Mouse (Mus musculus) testis, adult 2 months (tissue): ENCODE measurements around the gene Asf1a.
"Not testable (repeated sequence)": the region's sequence is repeated elsewhere in the genome, so short reads cannot be mapped to it uniquely, and the experiment has no call there.

ENCODE experiments used
- CTCF ChIP-seq: fragments of 200-500 bp; IDR thresholded peaks from 2 replicates; pipeline ENCODE4 v1.5.1; 2012; ENCODE audit warnings: low read depth, mild to moderate bottlenecking, inconsistent platforms, low read length, moderate library complexity; ENCODE audit not compliant: control insufficient read depth, insufficient read depth, insufficient replicate concordance
- POLR2A ChIP-seq: fragments of 200-500 bp; IDR thresholded peaks from 2 replicates; pipeline ENCODE4 v1.6.1; 2012; ENCODE audit warnings: low read depth, mild to moderate bottlenecking, inconsistent platforms, low read length, moderate library complexity; ENCODE audit not compliant: control insufficient read depth

DNA sequence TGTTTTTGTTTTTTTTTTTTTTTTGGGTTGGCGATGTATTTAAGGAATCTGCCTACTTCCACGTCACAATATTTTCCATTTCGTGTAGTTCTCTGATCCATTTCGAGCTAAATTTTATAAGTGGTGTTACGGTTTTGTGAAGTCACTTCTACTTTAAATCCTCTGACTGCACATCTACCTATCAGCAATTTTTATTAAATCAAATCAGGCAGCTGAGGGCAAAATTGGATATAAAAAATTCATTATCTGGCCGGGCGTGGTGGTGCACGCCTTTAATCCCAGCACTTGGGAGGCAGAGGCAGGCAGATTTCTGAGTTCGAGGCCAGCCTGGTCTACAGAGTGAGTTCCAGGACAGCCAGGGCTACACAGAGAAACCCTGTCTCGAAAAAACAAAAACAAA lies 33.8 kb downstream of the Asf1a start, which contains the start of gene Mcm9:
- not testable (repeated sequence) for TF ChIP-seq CTCF, POLR2A
